Mouse (Mus musculus) megakaryocyte, embryonic 14.5 days (primary cell): ENCODE measurements around the gene Syvn1.

Experiments used
- FLI1 ChIP-seq: IDR thresholded peaks from 2 replicates; pipeline ENCODE4 v1.6.1; 2012; ENCODE audit warnings: low read length, inconsistent platforms, mixed read lengths
- GATA1 ChIP-seq: IDR thresholded peaks from 3 replicates; pipeline ENCODE4 v1.6.1; 2012; ENCODE audit warnings: mixed read lengths, low read length, inconsistent platforms, borderline replicate concordance

DNA sequence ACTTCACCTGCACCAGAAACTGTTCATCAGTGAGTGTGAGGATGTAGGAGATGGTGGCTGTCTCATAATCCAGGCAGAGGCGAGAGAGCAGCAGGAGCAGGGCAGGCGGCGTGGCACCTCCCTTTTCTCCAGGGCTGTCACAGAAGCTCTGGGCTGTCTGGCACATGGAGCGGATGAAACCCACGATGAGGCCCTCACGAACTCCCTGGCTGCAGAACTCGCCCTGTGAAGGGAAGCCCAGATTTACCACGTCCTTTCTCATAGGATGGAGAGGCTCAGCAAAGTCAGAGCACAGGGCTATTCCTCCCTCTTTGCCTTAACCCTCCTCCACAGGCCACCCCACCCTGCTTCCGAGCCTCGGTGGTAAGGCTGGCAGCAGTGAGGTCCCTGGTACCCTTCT is 23.5 kb downstream of the Syvn1 start:
- TF ChIP-seq GATA1 = no peak
- TF ChIP-seq FLI1 = no peak
